Mouse (Mus musculus): ENCODE results near the gene Nos1ap.

GRCm38 (mm10) chr1:170305002-170305401 is 284.7 kb downstream of the Nos1ap start:
- TF ChIP-seq CTCF (IDR thresholded peaks at IDR 0.05; ENCODE audit: extremely low read depth, insufficient read depth, low read length) = no peak
- no peak for TF ChIP-seq POLR2A (IDR thresholded peaks at IDR 0.05; ENCODE audit: extremely low read depth, insufficient read depth, low read length)
